In genomic region chr2:60070938-60071337, GRCm38 (mm10) we compare ENCODE assay signal across 13 mouse cellular contexts.
A peak's percentile ranks its signal among the peaks of the same experiment; 100 is the strongest.
DNase-seq lines count a peak whose midpoint lies in the region; ATAC-seq and TF ChIP-seq lines count a peak whose summit lies in the region.
"Had no signal": no experiment of that assay in that cellular context is flagged by ENCODE, and none has a peak within 500 bp of the region (broad histone marks: within the 10 kb centered on the region; RNA-seq: fewer than 3 reads in every experiment).

No protein-coding gene starts in this region.

- H3K4me3 ChIP-seq in heart, embryonic 10.5 days = no peak overlapping the region
- H3K4me3 ChIP-seq in bone marrow macrophage, adult 2 months (ENCODE audit: insufficient read depth, low read length) = no peak overlapping the region
- no peak overlapping the region for H3K4me3 ChIP-seq in cerebellum, adult 2 months (replicated peaks; ENCODE audit: insufficient read depth, low read depth, low read length)
- no peak overlapping the region for H3K4me3 ChIP-seq in liver, postnatal 0 days (ENCODE audit: low read depth, low read length)
- H3K4me3 ChIP-seq: intestine, embryonic 15.5 days; stomach, embryonic 15.5 days had no signal

- H3K4me1 ChIP-seq in heart, embryonic 10.5 days = peaks cover 7% of the 10 kb centered on the region
- peaks cover 18% of the 10 kb centered on the region for H3K4me1 ChIP-seq in bone marrow macrophage, adult 2 months (ENCODE audit: control insufficient read depth, insufficient read depth, low read length)
- H3K4me1 ChIP-seq in cerebellum, adult 2 months (ENCODE audit: control insufficient read depth, insufficient read depth, low read length) = peaks cover 12% of the 10 kb centered on the region
- H3K4me1 ChIP-seq in liver, postnatal 0 days (ENCODE audit: insufficient read depth) = peaks cover 6% of the 10 kb centered on the region; the same call in 1 of the 2 replicates
- H3K4me1 ChIP-seq: stomach, embryonic 15.5 days had no signal

- ATAC-seq in liver, postnatal 0 days = no peak
- ATAC-seq: intestine, embryonic 15.5 days; midbrain, embryonic 16.5 days had no signal

- TF ChIP-seq CTCF in bone marrow macrophage, adult 2 months (IDR thresholded peaks at IDR 0.05; ENCODE audit: low read depth, low read length) = no peak
- no peak for TF ChIP-seq CTCF in cerebellum, adult 2 months (IDR thresholded peaks at IDR 0.05; ENCODE audit: borderline replicate concordance, insufficient read depth, low read depth, low read length)
- TF ChIP-seq CTCF in liver, postnatal 0 days (IDR thresholded peaks at IDR 0.05; ENCODE audit: low read depth) = no peak

- H3K27ac ChIP-seq in heart, embryonic 10.5 days = 0 out of 2 replicates have a peak overlapping the region, but pooled peaks have one; percentile 29
- peak overlapping the region; percentile 30 for H3K27ac ChIP-seq in bone marrow macrophage, adult 2 months (ENCODE audit: insufficient read depth, low read depth, low read length)
- no peak overlapping the region for H3K27ac ChIP-seq in cerebellum, adult 2 months (ENCODE audit: insufficient read depth, low read length)
- peak overlapping the region; percentile 70 for H3K27ac ChIP-seq in liver, postnatal 0 days (ENCODE audit: low read depth)
- H3K27ac ChIP-seq: hindbrain, embryonic 14.5 days; intestine, embryonic 15.5 days; stomach, embryonic 15.5 days had no signal

- peak overlapping the region; percentile 6; the same call in 1 of the 2 replicates for H3K4me2 ChIP-seq in liver, postnatal 0 days (ENCODE audit: low read depth, low read length)
- H3K4me2 ChIP-seq: hindbrain, embryonic 14.5 days; intestine, embryonic 15.5 days; stomach, embryonic 15.5 days had no signal

- no peak for TF ChIP-seq POLR2A in bone marrow macrophage, adult 2 months (IDR thresholded peaks at IDR 0.05; ENCODE audit: borderline replicate concordance, low read depth, low read length)
- no peak for TF ChIP-seq POLR2A in cerebellum, adult 2 months (IDR thresholded peaks at IDR 0.05; ENCODE audit: borderline replicate concordance, insufficient read depth, low read length)

- no peak overlapping the region for H3K9ac ChIP-seq in liver, postnatal 0 days (replicated peaks)
- H3K9ac ChIP-seq: hindbrain, embryonic 14.5 days; intestine, embryonic 15.5 days; stomach, embryonic 15.5 days had no signal

- H3K27me3 ChIP-seq in heart, embryonic 10.5 days (ENCODE audit: insufficient read depth, poor library complexity, severe bottlenecking) = no peaks in the 10 kb centered on the region
- no peaks in the 10 kb centered on the region for H3K27me3 ChIP-seq in cerebellum, adult 2 months (ENCODE audit: control insufficient read depth, insufficient read depth, low read length)
- no peaks in the 10 kb centered on the region for H3K27me3 ChIP-seq in liver, postnatal 0 days (ENCODE audit: insufficient read depth, low read length)
- H3K27me3 ChIP-seq: intestine, embryonic 15.5 days; stomach, embryonic 15.5 days had no signal

- no peak for DNase-seq in heart, embryonic 10.5 days (ENCODE audit: low spot score)
- no peak for DNase-seq in heart, adult 9 months (ENCODE audit: low spot score in 2 of 2)
- peak; percentile 27 to 38 for DNase-seq in cerebellum, adult 2 months
- DNase-seq in liver, postnatal 0 days = no peak
- DNase-seq in left cerebral cortex, postnatal 14 days (ENCODE audit: low spot score in 2 of 2) = no peak
- DNase-seq in adipocyte (ENCODE audit: low spot score) = no peak
- DNase-seq: gastrocnemius, postnatal 14 days; retina, postnatal 1 day had no signal

- intact Hi-C loops in left cerebral cortex, postnatal 14 days (cut with DNase I) = no loop called here

- WGBS in heart, embryonic 10.5 days = 84% methylated on average over 5 of the region's 5 CpGs
- 17% methylated on average over 5 of the region's 5 CpGs for WGBS in cerebellum, adult 2 months
- 59% methylated on average over 5 of the region's 5 CpGs for WGBS in liver, postnatal 0 days (ENCODE audit: insufficient replicate concordance)

- H3K9me3 ChIP-seq in heart, embryonic 10.5 days = no peaks in the 10 kb centered on the region
- no peaks in the 10 kb centered on the region for H3K9me3 ChIP-seq in liver, postnatal 0 days (ENCODE audit: low read length)
- H3K9me3 ChIP-seq: intestine, embryonic 15.5 days; stomach, embryonic 15.5 days had no signal

- H3K36me3 ChIP-seq in heart, embryonic 10.5 days = peaks cover 14% of the 10 kb centered on the region; the same call in 1 of the 2 replicates
- H3K36me3 ChIP-seq in liver, postnatal 0 days (replicated peaks; ENCODE audit: insufficient read depth, low read length) = no peaks in the 10 kb centered on the region; the same call in 1 of the 2 replicates
- H3K36me3 ChIP-seq: intestine, embryonic 15.5 days; stomach, embryonic 15.5 days had no signal

- TF ChIP-seq EP300 in liver, postnatal 0 days (IDR thresholded peaks at IDR 0.05; ENCODE audit: low read depth) = no peak

Comparison
In these comparisons a context has a peak if more than half of its experiments do, and no peak if none do; other contexts are left out.
1. DNase-seq: peak in cerebellum, adult 2 months (2 of 2); none in heart, embryonic 10.5 days (single experiment), heart, adult 9 months (0 of 2), liver, postnatal 0 days (single experiment), left cerebral cortex, postnatal 14 days (0 of 2) and adipocyte (single experiment).